Mouse (Mus musculus): ENCODE data around the gene Themis. TPM values are rescaled to one million over a fixed set of nuclear protein-coding genes. Genes with fewer than 3 reads are reported as not detected.

Gene Themis
- polyA plus RNA-seq, 1 experiment from 2014 or later = 0.08 TPM

DNA sequence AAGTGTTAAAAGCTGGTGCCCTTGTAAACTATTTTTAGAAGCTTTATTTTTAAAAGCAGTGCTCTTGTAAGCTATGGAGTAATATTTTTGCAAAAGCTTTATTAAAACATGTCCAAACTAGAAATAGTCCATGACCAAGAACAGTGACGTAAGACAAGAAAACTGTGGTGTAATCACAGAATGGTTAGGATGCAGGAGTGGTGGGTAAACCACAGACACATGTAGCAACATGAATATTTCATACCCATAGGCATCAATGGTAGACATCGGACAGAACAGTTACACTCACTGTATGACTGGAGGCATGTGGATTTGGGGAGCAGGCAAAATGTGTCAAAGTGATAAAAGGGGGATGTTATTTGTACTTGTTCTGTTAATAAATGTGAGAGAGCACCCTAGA lies 222.7 kb downstream of the Themis start:
- Histone ChIP-seq H3K9me3 (no peaks in the 10 kb centered on the region), H3K4me1 (peaks cover 8% of the 10 kb centered on the region; the same call in 1 of the 2 replicates), H3K27ac (replicated peaks) (no peak overlapping the region), H3K36me3 (no peaks in the 10 kb centered on the region), H3K4me3 (no peak overlapping the region), H3K27me3 (replicated peaks) (no peaks in the 10 kb centered on the region), H3K9ac (no peak overlapping the region), H3K4me2 (no peak overlapping the region)
- no peak for ATAC-seq (ENCODE audit: extremely low read depth, insufficient number of reproducible peaks, low FRiP score, low TSS enrichment)
- WGBS = 72% methylated on average over 2 of the region's 2 CpGs

DNA sequence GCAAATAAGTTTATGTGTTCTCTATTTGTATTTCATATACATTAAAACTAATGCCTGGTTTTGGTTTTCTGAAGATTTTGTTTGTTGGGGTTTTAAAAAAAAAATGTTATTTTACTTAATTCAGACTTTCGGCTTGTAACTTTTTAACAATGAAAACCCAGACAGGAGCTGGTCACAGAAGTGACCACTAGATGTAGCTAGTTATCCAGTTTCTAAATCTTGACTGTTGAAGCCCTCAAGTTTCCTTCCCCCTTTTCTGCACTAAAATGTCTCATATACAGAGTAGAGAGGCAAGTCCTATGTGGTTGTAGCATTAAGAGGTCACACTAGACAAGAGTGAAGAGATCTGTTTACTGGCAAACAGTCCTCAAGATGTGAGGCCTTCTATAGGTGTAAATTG lies 230.2 kb downstream of the Themis start:
- H3K9ac ChIP-seq = no peak overlapping the region
- H3K9me3 ChIP-seq = no peaks in the 10 kb centered on the region
- no peak overlapping the region for H3K27ac ChIP-seq (replicated peaks)
- WGBS = 51% methylated on average over 1 of the region's 1 CpGs
- no peak overlapping the region for H3K4me2 ChIP-seq
- no peaks in the 10 kb centered on the region for H3K4me1 ChIP-seq
- H3K4me3 ChIP-seq = no peak overlapping the region
- H3K36me3 ChIP-seq = no peaks in the 10 kb centered on the region
- no peak for ATAC-seq (ENCODE audit: extremely low read depth, insufficient number of reproducible peaks, low FRiP score, low TSS enrichment)
- H3K27me3 ChIP-seq (replicated peaks) = no peaks in the 10 kb centered on the region
